Mouse (Mus musculus): ENCODE results near the gene Ccdc92. TPM values are rescaled to one million over a fixed set of nuclear protein-coding genes. Genes with fewer than 3 reads are reported as not detected.

Gene Ccdc92
- total RNA-seq, 2 experiments from 2014 or later, result 1.1 to 1.3 TPM

Other genes starting within 250 kb of the Ccdc92 start
- gene Atp6v0a2, start 233.8 kb downstream of the Ccdc92 start, total RNA-seq (2021), result 10 to 100 TPM; 52.0 to 65.0 TPM
- under 1 TPM; 0.02 to 0.26 TPM for gene Dnah10, start 137.3 kb downstream of the Ccdc92 start, total RNA-seq (2021)
- 10 to 100 TPM; 37.5 to 38.4 TPM for gene Zfp664, start 267 bp upstream of the Ccdc92 start, total RNA-seq (2021)
- gene Rflna, start 140.8 kb upstream of the Ccdc92 start, total RNA-seq (2021), result under 1 TPM; 0.18 to 0.20 TPM

Data from heart, adult 18-20 months (tissue).